Mouse (Mus musculus): Measurements from ENCODE around the gene Tmem255b.
A peak's percentile ranks its signal among the peaks of the same experiment; 100 is the strongest.

The Tmem255b gene

GRCm38 (mm10) chr8:13448145-13448544 lies 13.2 kb downstream of the Tmem255b start:
- DNase-seq = no peak

GRCm38 (mm10) chr8:13451747-13452277 lies 16.8 kb downstream of the Tmem255b start:
- no peak for DNase-seq

DNA sequence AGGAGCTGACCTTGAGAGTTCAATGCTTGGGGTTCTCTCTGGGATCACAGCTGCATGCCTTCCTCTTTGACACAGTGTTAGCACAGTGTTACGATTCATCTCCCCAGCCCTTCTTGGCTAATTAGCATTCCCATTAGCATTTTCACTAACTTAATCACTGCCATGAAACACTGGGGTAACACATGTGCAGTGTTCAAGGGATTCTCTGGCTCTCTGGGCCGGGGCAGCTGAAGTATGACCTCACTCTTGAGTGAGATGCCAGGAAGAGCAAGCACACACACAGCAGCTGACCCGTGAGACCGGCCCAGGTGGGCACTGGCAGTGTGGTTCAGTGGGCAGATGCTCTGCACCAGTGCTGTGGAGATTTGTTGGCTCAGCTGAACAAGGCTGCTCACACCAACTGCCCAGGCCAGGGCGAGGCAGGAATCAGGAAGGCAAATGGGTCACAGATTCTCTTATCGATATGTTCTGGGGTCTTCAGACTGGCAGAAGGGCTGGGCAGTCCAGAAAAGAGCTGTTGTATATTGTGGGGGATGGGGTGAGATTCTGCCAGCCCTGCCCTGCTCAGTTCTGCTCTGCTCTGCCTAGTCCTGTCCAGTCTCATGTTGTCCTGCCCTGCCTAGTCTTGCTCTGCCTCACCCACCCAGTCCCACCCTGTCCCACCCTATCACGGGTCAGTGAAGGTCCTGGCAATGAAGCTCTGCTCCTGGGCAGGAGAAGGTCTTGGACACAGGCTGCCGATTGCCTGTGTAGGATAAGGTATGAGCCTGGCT lies 19.5 kb downstream of the Tmem255b start:
- no peak for DNase-seq

DNA sequence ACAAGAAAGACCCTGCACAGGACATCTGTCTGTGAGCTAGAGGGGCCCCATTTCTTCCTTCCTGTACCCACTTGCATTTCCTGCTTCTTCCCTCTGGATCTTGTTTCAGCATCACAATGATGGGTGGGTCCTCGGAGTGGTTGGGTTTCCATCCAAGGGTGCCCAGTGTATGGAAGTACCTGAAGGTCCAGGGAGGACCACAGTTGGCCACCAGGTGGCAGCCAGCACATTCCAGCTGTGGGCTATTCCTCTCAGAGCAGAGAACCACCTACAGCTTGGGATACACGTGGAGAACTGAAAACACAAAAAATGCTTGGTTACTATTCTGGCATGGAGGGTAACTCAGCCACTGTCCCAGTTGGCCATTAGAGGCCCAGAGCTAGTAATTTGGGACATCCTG lies 20.3 kb downstream of the Tmem255b start:
- peak; percentile 51 for DNase-seq

GRCm38 (mm10) chr8:13459431-13459830 lies 24.4 kb downstream of the Tmem255b start:
- no peak for DNase-seq

GRCm38 (mm10) chr8:13461085-13461765 lies 26.2 kb downstream of the Tmem255b start:
- no peak for DNase-seq

GRCm38 (mm10) chr8:13461843-13462242 lies 26.9 kb downstream of the Tmem255b start:
- DNase-seq = peak; percentile 70

GRCm38 (mm10) chr8:13462392-13462791 lies 27.4 kb downstream of the Tmem255b start:
- DNase-seq = no peak

GRCm38 (mm10) chr8:13465324-13465723 lies 30.3 kb downstream of the Tmem255b start:
- DNase-seq = no peak

DNA sequence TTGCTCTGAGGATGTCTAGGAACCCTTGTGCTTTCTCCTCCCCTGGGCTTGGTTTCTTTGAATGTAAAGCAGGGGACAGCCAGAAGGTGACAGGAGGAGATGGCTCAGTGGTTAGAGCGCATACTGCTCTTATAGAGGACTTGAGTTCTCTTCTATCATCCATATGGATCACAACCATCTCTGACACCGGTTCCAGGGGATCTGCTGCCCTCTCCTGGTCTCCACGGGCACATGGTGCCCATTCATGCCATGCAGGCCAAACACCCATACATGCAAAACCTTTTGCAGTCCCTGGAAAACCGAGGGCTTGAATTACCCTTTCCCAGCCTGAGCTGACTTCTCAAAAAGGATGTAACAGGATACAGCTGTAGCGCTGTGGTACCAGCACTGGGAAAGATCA lies 32.0 kb downstream of the Tmem255b start:
- DNase-seq = no peak

DNA sequence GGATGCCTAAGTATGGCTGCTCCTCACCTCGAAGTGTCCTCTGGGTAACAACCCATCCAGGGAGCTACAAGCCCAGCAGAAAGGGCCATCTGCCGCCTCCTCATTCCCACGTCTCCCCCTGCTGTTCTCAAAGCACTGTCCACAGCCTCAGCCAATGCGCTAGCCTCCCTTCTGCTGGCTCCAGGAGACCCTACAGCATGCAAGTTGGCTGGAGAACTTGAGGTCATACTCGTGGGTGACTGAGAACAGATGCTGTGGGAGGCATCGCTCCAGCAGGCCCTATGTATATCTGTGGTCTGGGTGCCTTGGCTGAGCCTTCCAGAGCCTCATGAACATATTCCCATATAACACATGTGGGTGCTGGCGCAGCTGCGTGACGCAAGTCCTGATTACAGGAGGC lies 33.7 kb downstream of the Tmem255b start:
- DNase-seq = no peak

DNA sequence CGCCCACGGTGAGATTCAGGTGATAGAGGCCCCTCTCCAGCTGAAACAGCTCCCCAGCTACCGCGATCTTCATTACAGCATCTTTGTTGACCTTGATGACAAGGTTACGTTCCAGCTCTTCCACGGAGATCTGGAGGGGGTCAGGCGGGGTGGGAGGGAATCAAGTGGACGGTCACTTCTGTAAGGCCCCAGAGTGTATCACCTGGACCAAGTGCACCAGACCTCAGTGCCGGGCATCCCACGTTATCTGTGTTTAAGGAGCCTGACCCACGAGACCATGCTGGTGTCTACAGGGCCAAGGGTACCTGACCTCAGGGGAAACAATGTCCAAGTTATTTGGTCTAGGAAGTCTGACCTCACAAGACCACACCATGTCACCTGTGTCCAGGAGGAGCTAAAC lies 36.5 kb downstream of the Tmem255b start:
- DNase-seq = no peak

GRCm38 (mm10) chr8:13472284-13472683 lies 37.3 kb downstream of the Tmem255b start:
- no peak for DNase-seq

DNA sequence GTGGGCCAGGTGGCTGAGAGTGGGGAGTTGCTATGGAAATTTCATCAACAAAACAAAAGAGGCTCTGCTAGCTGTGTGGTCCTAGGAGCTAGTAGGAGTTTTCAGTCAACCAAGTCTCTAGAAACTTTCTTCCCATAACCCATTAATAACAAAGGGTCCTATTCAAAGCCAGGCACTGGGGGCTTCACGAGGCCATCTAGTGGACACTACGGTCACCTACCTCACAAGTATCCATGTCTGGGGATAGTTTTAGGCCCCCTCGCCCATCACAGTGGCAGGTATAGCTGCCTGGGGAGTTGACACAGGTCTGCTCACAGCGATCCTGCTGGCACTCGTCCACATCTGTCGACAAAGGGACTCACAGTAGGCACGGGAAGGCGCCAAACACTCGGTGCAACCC lies 40.9 kb downstream of the Tmem255b start:
- no peak for DNase-seq

- no peak for DNase-seq
These were observed 46.1 kb downstream of the Tmem255b start for GRCm38 (mm10) chr8:13481089-13481554.

DNA sequence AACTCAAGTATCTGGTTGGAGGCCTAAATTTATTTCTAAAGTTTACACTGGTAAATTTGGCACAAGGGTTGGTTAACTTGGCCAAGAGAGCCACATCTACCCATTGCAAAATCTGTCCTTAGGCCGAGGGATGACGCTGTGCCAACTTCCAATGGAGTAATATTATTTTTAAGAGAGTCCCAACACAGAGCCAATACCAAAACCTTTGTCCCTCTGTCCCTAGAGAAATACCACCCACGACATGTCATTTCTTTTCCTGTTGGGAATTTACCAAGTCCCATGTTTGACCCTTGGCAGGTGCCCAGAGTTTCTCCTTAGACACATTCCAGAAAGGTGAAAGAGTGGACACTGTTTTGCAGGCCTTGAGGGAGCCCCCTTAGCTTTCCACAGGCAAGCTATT lies 46.6 kb downstream of the Tmem255b start:
- DNase-seq = no peak

DNA sequence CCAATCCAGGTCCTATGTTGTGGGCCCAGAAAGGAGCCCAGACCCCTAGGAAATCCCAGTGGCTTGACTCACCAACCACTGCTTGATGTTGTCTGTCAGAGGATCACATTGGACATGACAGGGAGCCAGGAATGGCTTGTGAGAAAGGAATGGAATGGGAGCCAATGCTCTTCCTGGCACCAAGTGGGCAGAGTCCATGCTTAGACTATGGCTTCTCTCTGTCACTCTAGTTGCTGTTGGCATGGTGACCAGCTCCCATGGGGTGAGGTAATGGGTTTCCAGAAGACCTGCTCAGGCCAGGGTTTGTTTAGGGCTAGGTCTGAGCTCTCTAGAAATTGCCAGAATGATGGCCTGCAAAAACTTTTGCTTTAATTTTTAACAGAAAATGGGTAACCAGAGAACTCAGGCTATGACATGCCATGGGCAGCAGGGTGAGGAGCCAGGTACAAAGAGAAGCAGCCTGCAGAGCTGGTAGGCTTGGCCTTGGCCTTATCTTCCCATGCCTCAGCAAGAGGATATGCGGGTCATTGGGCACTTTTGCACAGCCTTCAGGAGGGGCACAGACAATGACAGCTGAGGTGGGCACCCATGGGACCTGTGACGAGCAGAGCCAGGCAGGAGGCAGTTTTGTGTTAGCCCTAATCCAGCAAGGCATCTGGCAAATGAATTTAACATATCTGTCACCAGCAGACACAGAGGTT lies 47.3 kb downstream of the Tmem255b start:
- peak; percentile 45 for DNase-seq

- no peak for DNase-seq
These were observed 48.2 kb downstream of the Tmem255b start for GRCm38 (mm10) chr8:13483191-13483590.

GRCm38 (mm10) chr8:13489351-13489750 lies 54.4 kb downstream of the Tmem255b start:
- DNase-seq = no peak

DNA sequence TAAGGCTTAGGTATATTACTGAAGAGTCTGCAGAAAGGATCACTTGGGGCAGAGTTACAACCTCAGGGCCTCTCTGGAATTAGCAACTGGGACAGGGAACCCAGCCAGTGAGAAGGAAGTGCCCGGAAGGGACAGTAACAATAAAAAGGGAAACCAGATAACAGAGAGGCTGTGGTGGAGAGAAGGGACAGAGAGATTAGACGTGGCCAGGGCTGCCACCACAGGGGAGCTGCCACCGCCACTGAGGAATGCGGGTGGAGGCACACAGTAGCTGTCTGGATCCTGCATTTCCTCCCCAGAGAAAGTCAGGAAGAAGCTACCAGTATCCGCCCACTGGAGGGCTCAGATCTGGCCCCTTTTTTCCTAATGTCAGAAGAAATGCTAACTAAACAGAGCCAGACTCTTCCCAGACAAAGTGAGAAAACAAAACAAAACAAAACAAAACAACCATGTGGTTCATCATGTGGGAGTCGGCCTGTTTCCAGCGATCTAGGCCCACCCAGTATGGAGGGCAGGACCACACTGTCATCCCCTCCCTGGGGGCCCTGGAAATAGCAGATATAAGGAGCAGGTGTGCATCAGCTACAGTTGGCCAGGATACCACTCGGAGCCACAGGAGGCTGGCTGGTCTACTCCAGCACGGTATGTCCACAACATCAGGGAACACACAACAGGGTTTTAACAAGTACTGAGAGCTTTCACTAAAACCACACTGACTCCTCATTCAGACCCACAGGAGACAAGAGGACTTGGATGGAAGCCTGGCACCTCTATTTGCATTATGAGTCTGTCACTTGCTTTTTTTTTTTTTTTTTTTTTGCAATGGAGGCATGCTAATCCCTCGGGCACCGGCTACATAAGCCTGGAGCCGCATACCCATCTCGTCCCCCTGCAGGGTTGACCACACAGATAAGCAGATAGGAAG lies 55.3 kb downstream of the Tmem255b start:
- no peak for DNase-seq

GRCm38 (mm10) chr8:13491491-13492010 lies 56.6 kb downstream of the Tmem255b start:
- DNase-seq = no peak

All from cerebellum, adult 9-10 months (tissue).